Comparison of ENCODE assay signal across 7 mouse cellular contexts in genomic region chr4:86575283-86575983, GRCm38 (mm10). TPM values are rescaled to one million over a fixed set of nuclear protein-coding genes. Genes with fewer than 3 reads are reported as not detected.
DNase-seq lines count a peak whose midpoint lies in the region; ATAC-seq and TF ChIP-seq lines count a peak whose summit lies in the region.

TSS of gene Rraga (plus strand) at chr4:86575668.

- H3K9me3 ChIP-seq in embryonic facial prominence, embryonic 10.5 days, result no peaks in the 10 kb centered on the region
- no peaks in the 10 kb centered on the region for H3K9me3 ChIP-seq in intestine, postnatal 0 days (ENCODE audit: control insufficient read depth)
- no peaks in the 10 kb centered on the region for H3K9me3 ChIP-seq in midbrain, embryonic 12.5 days

- H3K27ac ChIP-seq in embryonic facial prominence, embryonic 10.5 days (replicated peaks), result peak within 1 kb of the TSS; percentile 96
- peak within 1 kb of the TSS; percentile 95 for H3K27ac ChIP-seq in intestine, postnatal 0 days (ENCODE audit: low read depth, low read length)
- peak within 1 kb of the TSS; percentile 97 for H3K27ac ChIP-seq in midbrain, embryonic 12.5 days (replicated peaks)
- peak within 1 kb of the TSS; percentile 97 for H3K27ac ChIP-seq in small intestine, adult 2 months (ENCODE audit: insufficient read depth, low read depth, low read length)

- TF ChIP-seq CTCF in intestine, postnatal 0 days (IDR thresholded peaks at IDR 0.05; ENCODE audit: low read depth), result peak; percentile 93
- TF ChIP-seq CTCF in small intestine, adult 2 months (IDR thresholded peaks at IDR 0.05; ENCODE audit: extremely low read depth, insufficient read length, insufficient replicate concordance, low read depth, low read length), result peak; percentile 100

- intact Hi-C loops in left cerebral cortex, postnatal 4 days (cut with DNase I), result loop anchor here (10.0 kb wide), 1 partner anchor 119 kb away; no protein-coding TSS in a partner anchor

- under 1% methylated on average over 53 of the region's 53 CpGs for whole genome bisulfite sequencing in embryonic facial prominence, embryonic 10.5 days
- under 1% methylated on average over 53 of the region's 53 CpGs for WGBS in intestine, postnatal 0 days
- under 1% methylated on average over 53 of the region's 53 CpGs for WGBS in midbrain, embryonic 12.5 days
- under 1% methylated on average over 53 of the region's 53 CpGs for WGBS in small intestine, adult 2 months

- H3K4me1 ChIP-seq in embryonic facial prominence, embryonic 10.5 days, result peaks cover 23% of the 10 kb centered on the region
- no peaks in the 10 kb centered on the region for H3K4me1 ChIP-seq in intestine, postnatal 0 days (replicated peaks; ENCODE audit: control insufficient read depth, insufficient read depth, low read length)
- H3K4me1 ChIP-seq in midbrain, embryonic 12.5 days, result peaks cover 24% of the 10 kb centered on the region
- H3K4me1 ChIP-seq in small intestine, adult 2 months (ENCODE audit: control insufficient read depth, insufficient read depth, insufficient read length, low read length), result peaks cover 9% of the 10 kb centered on the region; the same call in 1 of the 2 replicates

- peak within 1 kb of the TSS; percentile 92 for H3K4me3 ChIP-seq in embryonic facial prominence, embryonic 10.5 days
- peak within 1 kb of the TSS; percentile 81 for H3K4me3 ChIP-seq in intestine, postnatal 0 days (ENCODE audit: low read depth, low read length)
- H3K4me3 ChIP-seq in midbrain, embryonic 12.5 days, result peak within 1 kb of the TSS; percentile 87
- peak within 1 kb of the TSS; percentile 94 for H3K4me3 ChIP-seq in small intestine, adult 2 months (ENCODE audit: low read depth, low read length)

- ATAC-seq in intestine, postnatal 0 days, result peak; percentile 98
- ATAC-seq in midbrain, embryonic 12.5 days (ENCODE audit: low FRiP score, low read depth), result peak; percentile 96

- DNase-seq in adrenal gland, postnatal 10 days, result peak; percentile 97
- peak; percentile 97 for DNase-seq in embryonic facial prominence, embryonic 10.5 days (ENCODE audit: low spot score)
- peak; percentile 50 for DNase-seq in gonadal fat pad, adult 2 months (ENCODE audit: low read depth)
- peak; percentile 98 for DNase-seq in left cerebral cortex, postnatal 4 days

- peak; percentile 91; the same call in 1 of the 2 replicates for TF ChIP-seq POLR2A in small intestine, adult 2 months (IDR thresholded peaks at IDR 0.05; ENCODE audit: low read depth, low read length)

- peak within 1 kb of the TSS; percentile 83 for H3K4me2 ChIP-seq in intestine, postnatal 0 days (replicated peaks; ENCODE audit: low read depth)
- H3K4me2 ChIP-seq in midbrain, embryonic 12.5 days (replicated peaks), result peak within 1 kb of the TSS; percentile 62

- peak within 1 kb of the TSS; percentile 92 for H3K9ac ChIP-seq in intestine, postnatal 0 days (ENCODE audit: low read depth, low read length)
- H3K9ac ChIP-seq in midbrain, embryonic 12.5 days (replicated peaks), result peak within 1 kb of the TSS; percentile 93

- no peaks in the 10 kb centered on the region for H3K27me3 ChIP-seq in embryonic facial prominence, embryonic 10.5 days (replicated peaks; ENCODE audit: low read depth, poor library complexity, severe bottlenecking)
- H3K27me3 ChIP-seq in intestine, postnatal 0 days (replicated peaks; ENCODE audit: control insufficient read depth, insufficient read depth, low read length), result no peaks in the 10 kb centered on the region
- no peaks in the 10 kb centered on the region for H3K27me3 ChIP-seq in midbrain, embryonic 12.5 days
- no peaks in the 10 kb centered on the region for H3K27me3 ChIP-seq in small intestine, adult 2 months (ENCODE audit: control insufficient read depth, insufficient read depth, low read length)

- H3K36me3 ChIP-seq in embryonic facial prominence, embryonic 10.5 days (replicated peaks), result peaks cover 29% of the 10 kb centered on the region
- H3K36me3 ChIP-seq in intestine, postnatal 0 days (ENCODE audit: control insufficient read depth, insufficient read depth), result no peaks in the 10 kb centered on the region; the same call in none of the 2 replicates
- peaks cover 7% of the 10 kb centered on the region for H3K36me3 ChIP-seq in midbrain, embryonic 12.5 days
- H3K36me3 ChIP-seq in small intestine, adult 2 months (ENCODE audit: control insufficient read depth, insufficient read depth, low read length), result 0 out of 2 replicates have a peak, but pooled peaks cover 1% of the 10 kb centered on the region

RNA-seq across cellular contexts. Expression of gene Rraga, which starts in this region (rescaled TPM):
- total RNA-seq in adrenal gland, postnatal 10 days (2021), result 10 to 100 TPM; 83.4 to 84.7 TPM
- polyA plus RNA-seq in embryonic facial prominence, embryonic 10.5 days (2016; fragmentation: Nextera tagmentation; extraction: Ambion mirVana), result 60.7 and 66.2 TPM in 2 replicates
- 46.5 and 59.7 TPM in 2 replicates for polyA plus RNA-seq in gonadal fat pad, adult 2 months (2012; rRNA removed)
- 37.0 and 38.6 TPM in 2 replicates for polyA plus RNA-seq in intestine, postnatal 0 days (2015; fragmentation: Nextera tagmentation; extraction: Ambion mirVana)
- 100 to 1,000 TPM; 131 to 139 TPM for total RNA-seq in left cerebral cortex, postnatal 4 days (2021)
- polyA plus RNA-seq in midbrain, embryonic 12.5 days (2016; fragmentation: Nextera tagmentation; extraction: Ambion mirVana), result 76.0 and 85.0 TPM in 2 replicates
- polyA plus RNA-seq in small intestine, adult 2 months (2012; rRNA removed), result 13.2 and 22.1 TPM in 2 replicates

Comparison
In these comparisons a context has a peak if more than half of its experiments do, and no peak if none do; other contexts are left out.
1. Peak in every context shown above with its lines: DNase-seq, ATAC-seq, H3K4me3 ChIP-seq and H3K27ac ChIP-seq.